Mouse (Mus musculus): ENCODE data around the gene Psmb7.
A peak's percentile ranks its signal among the peaks of the same experiment; 100 is the strongest.

DNA sequence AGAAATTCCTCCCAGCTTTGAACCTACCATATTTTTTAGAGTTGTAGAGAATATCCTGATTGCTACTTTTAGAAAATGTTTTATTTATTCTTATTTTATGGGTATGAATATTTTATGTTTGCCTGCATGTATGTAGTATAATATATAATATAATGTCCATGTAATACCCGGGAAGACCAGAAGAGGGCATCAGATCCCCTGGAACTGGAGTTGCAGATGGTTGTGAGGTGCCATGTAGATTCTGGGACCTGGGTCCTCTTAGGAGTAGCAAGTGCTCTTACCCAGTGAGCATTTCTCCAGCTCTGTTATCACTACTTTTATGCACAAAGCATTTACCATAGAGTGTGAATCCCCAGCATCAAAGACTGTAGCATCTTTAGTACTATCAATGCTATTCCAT is 17.5 kb upstream of the Psmb7 start:
- TF ChIP-seq POLR2A (IDR thresholded peaks at IDR 0.05; ENCODE audit: borderline replicate concordance, control insufficient read depth, low read depth, low read length) (no peak), CTCF (IDR thresholded peaks at IDR 0.05; ENCODE audit: control insufficient read depth, insufficient read depth, low read length) (peak; percentile 21; the same call in 1 of the 2 replicates)
